Mouse (Mus musculus) skeletal muscle tissue, adult 2 months (tissue): ENCODE measurements around the gene Tekt1.
A peak's percentile ranks its signal among the peaks of the same experiment; 100 is the strongest.

ENCODE experiments used
- DNase-seq: peaks from one replicate; pipeline ENCODE4 v3.0.0-alpha.2; 2012; ENCODE audit warnings: low read depth, low spot score

Tekt1 gene

GRCm38 (mm10) chr11:72362347-72362741 lies at the start of gene Tekt1:
TSS of gene Tekt1 (minus strand) at chr11:72362442.
- no peak for DNase-seq

- DNase-seq, result no peak
Measured at GRCm38 (mm10) chr11:72411945-72412344, 49.7 kb upstream of the Tekt1 start.

GRCm38 (mm10) chr11:72411093-72411921 lies 49.1 kb upstream of the Tekt1 start, which contains the start of gene Smtnl2:
TSS of gene Smtnl2 (minus strand) at chr11:72411713.
- DNase-seq, result peak; percentile 83

GRCm38 (mm10) chr11:72410521-72411092 lies 48.4 kb upstream of the Tekt1 start:
- no peak for DNase-seq

- DNase-seq, result no peak
Measured at GRCm38 (mm10) chr11:72409649-72410385, 47.6 kb upstream of the Tekt1 start.

GRCm38 (mm10) chr11:72408451-72409170 lies 46.4 kb upstream of the Tekt1 start:
- no peak for DNase-seq

- DNase-seq, result no peak
Measured at GRCm38 (mm10) chr11:72407574-72407973, 45.3 kb upstream of the Tekt1 start.

GRCm38 (mm10) chr11:72407081-72407480 lies 44.8 kb upstream of the Tekt1 start:
- DNase-seq, result no peak

GRCm38 (mm10) chr11:72406079-72406675 lies 43.9 kb upstream of the Tekt1 start:
- DNase-seq, result no peak

GRCm38 (mm10) chr11:72405532-72405931 lies 43.3 kb upstream of the Tekt1 start:
- no peak for DNase-seq

GRCm38 (mm10) chr11:72402969-72403368 lies 40.7 kb upstream of the Tekt1 start:
- DNase-seq, result no peak

- no peak for DNase-seq
Measured at GRCm38 (mm10) chr11:72402017-72402416, 39.8 kb upstream of the Tekt1 start.

- DNase-seq, result no peak
Measured at GRCm38 (mm10) chr11:72401068-72401467, 38.8 kb upstream of the Tekt1 start.

GRCm38 (mm10) chr11:72397811-72398525 lies 35.7 kb upstream of the Tekt1 start:
- DNase-seq, result no peak

GRCm38 (mm10) chr11:72397072-72397471 lies 34.8 kb upstream of the Tekt1 start:
- DNase-seq, result peak; percentile 86

GRCm38 (mm10) chr11:72396621-72397020 lies 34.4 kb upstream of the Tekt1 start:
- DNase-seq, result no peak

GRCm38 (mm10) chr11:72395652-72396051 lies 33.4 kb upstream of the Tekt1 start:
- DNase-seq, result no peak

GRCm38 (mm10) chr11:72394694-72395093 lies 32.5 kb upstream of the Tekt1 start:
- DNase-seq, result no peak

- peak; percentile 81 for DNase-seq
Measured at GRCm38 (mm10) chr11:72393669-72394068, 31.4 kb upstream of the Tekt1 start.

- DNase-seq, result no peak
Measured at GRCm38 (mm10) chr11:72393243-72393642, 31.0 kb upstream of the Tekt1 start.

GRCm38 (mm10) chr11:72391181-72391580 lies 28.9 kb upstream of the Tekt1 start:
- DNase-seq, result no peak
